Mouse (Mus musculus) urinary bladder, postnatal 14 days (tissue): ENCODE results near the gene Gm8765.
"Not testable (repeated sequence)": the region's sequence is repeated elsewhere in the genome, so short reads cannot be mapped to it uniquely, and the experiment has no call there.

ENCODE experiments used
- DNase-seq: peaks from one replicate; pipeline ENCODE4 v3.0.0; 2021; ENCODE audit warnings: low spot score

Gene Gm8765

DNA sequence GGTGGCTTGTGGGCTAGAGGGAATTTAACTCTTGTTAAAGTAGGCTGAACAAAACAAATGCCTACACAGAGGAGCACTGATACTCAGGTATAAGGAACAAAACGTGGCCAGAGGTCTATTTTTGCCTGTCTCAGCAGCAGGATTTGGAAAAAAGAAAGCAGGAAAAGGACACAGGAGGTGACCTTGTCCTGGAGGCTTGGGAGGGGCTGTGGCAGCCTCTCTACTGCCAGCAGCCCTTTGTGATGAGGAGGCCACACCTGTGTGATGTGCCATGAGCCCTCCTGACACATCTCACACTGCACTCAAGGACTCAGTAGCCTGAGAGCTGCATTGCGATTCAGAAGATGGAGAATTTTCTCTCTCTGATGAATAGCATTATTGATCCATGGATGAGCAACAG lies at the start of gene Gm8765:
TSS of gene Gm8765 (plus strand) at position 301 of the 400 bp plus-strand sequence.
- DNase-seq: not testable (repeated sequence)

DNA sequence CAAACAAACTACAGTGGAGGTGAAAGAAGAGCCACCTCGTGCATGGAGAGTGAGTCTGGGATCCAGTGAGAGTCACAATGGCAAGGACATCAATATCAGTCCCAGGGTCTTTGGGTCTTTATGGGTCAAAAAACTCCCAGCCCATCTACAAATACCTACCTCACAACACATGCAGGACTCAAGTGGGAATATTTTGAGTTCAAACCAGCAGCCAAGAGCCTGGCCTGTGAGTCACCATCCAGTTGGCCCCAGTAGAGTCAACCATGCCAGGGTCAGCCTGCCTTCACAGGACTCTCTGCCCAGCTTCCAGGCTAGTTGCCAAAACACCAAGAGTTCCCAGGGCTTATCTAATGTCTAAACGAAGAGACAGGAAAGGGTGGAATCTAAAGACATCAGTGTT lies 49.3 kb upstream of the Gm8765 start:
- DNase-seq: not testable (repeated sequence)

DNA sequence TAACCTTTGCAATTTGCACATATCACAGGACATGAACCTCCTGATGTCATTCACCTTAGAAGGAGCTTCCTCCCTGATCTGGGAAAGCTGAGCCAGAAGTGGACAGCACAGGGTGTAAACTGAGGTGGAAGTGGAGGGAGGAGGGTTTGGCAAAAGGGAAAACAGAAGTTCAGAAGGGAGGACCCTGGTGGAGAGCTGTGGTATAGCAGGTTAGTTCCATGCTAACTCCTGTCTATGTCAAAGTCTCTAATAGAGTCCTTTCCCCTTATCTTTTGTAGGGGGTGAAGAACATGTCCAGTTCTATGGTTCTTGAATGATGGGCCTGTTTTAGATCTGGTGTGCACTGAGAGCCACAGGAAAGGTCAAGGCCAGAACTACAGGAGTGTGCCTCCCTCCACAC lies 52.2 kb downstream of the Gm8765 start:
- DNase-seq: not testable (repeated sequence)

DNA sequence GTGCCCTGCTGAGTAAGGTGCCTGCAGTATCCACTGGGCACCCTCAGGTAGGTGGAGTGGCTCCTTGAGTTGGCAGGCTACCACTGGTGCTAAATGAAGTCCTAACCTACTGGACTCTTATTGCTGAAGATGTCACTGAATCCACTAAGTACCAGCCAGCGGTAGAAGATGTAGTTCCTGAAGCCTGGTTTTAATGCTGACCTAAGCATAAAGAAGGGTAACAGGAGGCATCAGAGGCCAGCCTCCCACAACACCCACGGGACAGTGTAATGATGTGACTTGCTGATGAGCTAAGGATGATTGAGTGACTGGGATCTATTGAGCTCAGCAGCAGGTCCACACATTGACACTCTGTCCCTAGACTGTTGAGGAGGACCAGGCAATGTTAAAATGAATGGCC lies 53.6 kb downstream of the Gm8765 start:
- no peak for DNase-seq

DNA sequence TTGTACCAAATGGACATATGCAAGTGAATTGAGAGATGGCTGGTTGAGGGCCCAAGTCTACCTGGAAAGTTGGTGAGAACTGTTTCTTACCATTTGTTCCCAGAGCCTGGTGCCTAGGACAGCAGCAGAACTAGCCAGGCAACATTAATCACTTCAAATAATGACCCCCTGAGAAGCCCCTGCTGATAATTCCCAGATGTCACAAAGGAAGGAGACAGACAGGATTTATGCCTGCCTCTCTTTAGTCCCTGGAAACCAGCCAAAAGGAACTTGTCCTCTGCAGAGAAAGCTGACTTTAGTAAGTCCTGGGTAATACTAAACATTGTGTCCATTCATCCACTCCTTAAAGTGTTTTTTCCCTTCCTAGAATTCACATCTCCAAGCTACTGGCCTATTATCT lies 54.8 kb downstream of the Gm8765 start:
- not testable (repeated sequence) for DNase-seq
